Mouse (Mus musculus): ENCODE results near the gene Gm49405.

The Gm49405 gene

DNA sequence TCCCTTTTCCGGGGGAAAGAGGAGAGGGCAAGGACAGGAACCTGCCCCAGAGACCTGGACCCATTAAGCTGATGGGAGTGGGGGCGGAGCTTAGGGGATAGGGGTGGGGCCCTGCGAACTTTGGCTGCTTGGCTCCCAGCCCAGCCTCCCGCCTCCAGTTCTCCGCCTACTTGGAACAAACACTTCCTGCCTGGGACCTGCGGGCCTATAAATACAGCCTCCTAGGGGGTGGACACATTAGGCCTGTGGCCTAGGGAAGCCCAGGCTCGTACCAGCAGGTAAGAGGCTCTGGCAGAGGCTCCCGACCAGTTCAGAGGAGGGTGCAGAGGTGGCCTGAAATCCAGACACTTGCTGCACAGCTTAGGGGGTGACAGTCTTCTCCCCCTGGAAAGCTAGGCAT lies 14.1 kb upstream of the Gm49405 start, which contains the start of gene Acy3:
Gene Acy3 (plus strand): TSS at position 237 of the 400 bp plus-strand sequence.
- CTCF ChIA-PET, result interaction anchor here (1.7 kb wide), 1 partner anchor 9 kb away, joined by 3 read pairs; no protein-coding TSS in a partner anchor

- CTCF ChIA-PET, result interaction anchor here (1.1 kb wide), 1 partner anchor 64 kb away, joined by 4 read pairs; no protein-coding TSS in a partner anchor
Measured at GRCm38 (mm10) chr19:3988066-3988465, 12.4 kb upstream of the Gm49405 start.

- CTCF ChIA-PET, result no interaction called here
Measured at GRCm38 (mm10) chr19:3988750-3989149, 11.7 kb upstream of the Gm49405 start.

GRCm38 (mm10) chr19:3990804-3991203 lies 9.6 kb upstream of the Gm49405 start:
- CTCF ChIA-PET, result interaction anchor here (0.9 kb wide), 1 partner anchor 10 kb away, joined by 3 read pairs; no protein-coding TSS in a partner anchor

- CTCF ChIA-PET, result no interaction called here
Measured at GRCm38 (mm10) chr19:3991562-3991961, 8.9 kb upstream of the Gm49405 start.

DNA sequence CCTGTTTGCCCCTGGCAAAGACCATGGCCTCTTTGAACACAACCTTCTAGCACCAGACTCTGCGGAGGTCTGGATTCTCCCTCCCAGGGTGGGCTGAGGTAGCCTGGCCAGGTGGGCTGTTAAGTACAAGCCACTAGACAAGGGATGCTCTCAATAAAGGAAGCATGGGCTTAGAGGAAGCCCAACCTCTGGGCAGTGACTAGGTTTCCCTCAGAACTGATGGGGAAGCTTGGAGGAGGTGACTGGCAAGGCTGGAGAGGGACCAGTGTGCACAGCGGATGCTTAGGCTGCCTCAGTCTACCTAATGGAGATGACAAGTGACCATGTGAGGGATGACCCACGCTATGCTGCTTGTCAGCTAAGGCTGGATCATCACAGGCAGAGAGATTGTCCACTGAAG lies 8.5 kb upstream of the Gm49405 start:
- CTCF ChIA-PET, result no interaction called here

GRCm38 (mm10) chr19:3992416-3992815 lies 8.0 kb upstream of the Gm49405 start, which contains the start of gene Tbx10:
Gene Tbx10, plus strand, starts transcription at chr19:3992752.
- CTCF ChIA-PET, result no interaction called here

DNA sequence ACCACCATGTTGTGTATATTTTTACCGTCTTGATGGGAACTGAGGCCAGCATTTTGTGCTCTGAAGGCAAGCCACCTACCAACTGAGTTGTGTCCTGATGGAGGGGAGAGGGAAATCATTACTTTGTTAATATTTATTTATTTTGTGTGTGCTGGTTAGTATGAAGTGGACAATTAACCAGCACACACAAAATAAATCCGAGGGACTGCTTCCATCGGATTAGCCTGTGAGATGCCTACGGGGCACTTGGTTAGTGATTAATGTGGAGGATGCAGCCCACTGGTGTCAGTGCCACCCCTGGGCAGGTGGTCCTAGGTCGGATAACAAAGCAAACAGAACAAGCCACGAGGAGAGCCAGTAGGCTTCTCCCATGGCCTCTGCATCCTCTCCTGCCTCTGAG lies 5.5 kb upstream of the Gm49405 start:
- CTCF ChIA-PET, result interaction anchor here (0.7 kb wide), 1 partner anchor 90 kb away, joined by 7 read pairs; no protein-coding TSS in a partner anchor

- CTCF ChIA-PET, result interaction anchor here (0.7 to 1.1 kb wide), 2 partner anchors 9 to 91 kb away, joined by 3 to 7 read pairs; partner anchors contain the start of gene Acy3
Measured at GRCm38 (mm10) chr19:3995505-3995904, 4.9 kb upstream of the Gm49405 start.

- CTCF ChIA-PET, result interaction anchor here (1.1 kb wide), 1 partner anchor 10 kb away, joined by 3 read pairs; the partner anchor contains the start of gene Acy3
Measured at GRCm38 (mm10) chr19:3996106-3996505, 4.3 kb upstream of the Gm49405 start.

- CTCF ChIA-PET, result no interaction called here
Measured at GRCm38 (mm10) chr19:3996747-3997146, 3.7 kb upstream of the Gm49405 start.

DNA sequence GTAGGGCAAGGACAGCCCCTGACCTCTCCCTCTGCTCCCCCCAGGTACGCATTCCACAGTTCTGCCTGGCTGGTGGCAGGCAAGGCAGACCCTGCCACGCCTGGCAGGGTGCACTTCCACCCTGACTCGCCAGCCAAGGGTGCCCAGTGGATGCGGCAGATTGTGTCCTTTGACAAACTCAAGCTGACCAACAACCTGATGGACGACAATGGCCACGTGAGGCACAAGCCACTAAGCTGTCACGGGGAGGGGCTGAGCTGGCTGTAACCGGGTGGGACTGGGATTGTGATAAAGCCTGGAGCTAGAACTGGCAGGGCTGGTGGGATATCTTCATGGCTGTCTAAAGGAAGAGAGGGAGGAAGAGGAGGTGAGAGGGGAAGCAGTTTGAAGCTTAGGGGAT lies 3.2 kb upstream of the Gm49405 start:
- CTCF ChIA-PET, result no interaction called here

- CTCF ChIA-PET, result no interaction called here
Measured at GRCm38 (mm10) chr19:3998335-3998734, 2.1 kb upstream of the Gm49405 start.

DNA sequence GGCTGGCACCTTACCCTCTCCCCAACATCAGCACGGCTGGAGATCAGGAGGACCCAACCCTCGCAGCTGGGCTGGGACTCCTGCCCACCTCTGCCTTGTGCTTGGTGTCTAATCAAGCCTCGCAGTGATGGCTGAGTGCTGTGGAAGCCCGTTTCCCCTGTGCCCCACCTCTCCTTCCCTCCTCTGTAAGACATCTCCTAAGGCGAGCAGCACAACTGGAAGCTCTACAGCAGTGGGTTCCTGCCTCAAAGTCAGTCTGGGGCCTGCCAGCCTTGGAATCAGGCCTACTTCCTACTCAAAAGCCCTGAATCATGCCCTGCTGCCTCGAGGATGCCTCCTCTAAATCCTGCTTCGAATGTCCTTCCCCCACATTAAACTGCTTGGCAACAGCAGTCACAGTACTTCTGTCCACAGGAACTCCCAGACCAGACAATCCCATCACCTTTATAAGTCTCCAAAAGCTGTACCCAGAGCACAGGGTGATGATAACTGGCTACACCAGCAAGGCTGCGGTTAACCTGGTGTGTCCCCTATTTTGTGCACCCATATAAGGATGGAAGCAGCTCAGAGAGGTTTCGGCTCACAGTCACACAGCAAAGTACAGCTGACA lies 1.2 kb upstream of the Gm49405 start:
- CTCF ChIA-PET, result no interaction called here

- CTCF ChIA-PET, result interaction anchor here (0.6 to 1.4 kb wide), 3 partner anchors 10 to 180 kb away, joined by 4 to 7 read pairs (median 4); no protein-coding TSS in a partner anchor
Measured at GRCm38 (mm10) chr19:4000949-4001525, 611 bp downstream of the Gm49405 start.

GRCm38 (mm10) chr19:4001752-4002151 lies 1.3 kb downstream of the Gm49405 start:
- CTCF ChIA-PET, result interaction anchor here (0.6 kb wide), 1 partner anchor 179 kb away, joined by 4 read pairs; no protein-coding TSS in a partner anchor

DNA sequence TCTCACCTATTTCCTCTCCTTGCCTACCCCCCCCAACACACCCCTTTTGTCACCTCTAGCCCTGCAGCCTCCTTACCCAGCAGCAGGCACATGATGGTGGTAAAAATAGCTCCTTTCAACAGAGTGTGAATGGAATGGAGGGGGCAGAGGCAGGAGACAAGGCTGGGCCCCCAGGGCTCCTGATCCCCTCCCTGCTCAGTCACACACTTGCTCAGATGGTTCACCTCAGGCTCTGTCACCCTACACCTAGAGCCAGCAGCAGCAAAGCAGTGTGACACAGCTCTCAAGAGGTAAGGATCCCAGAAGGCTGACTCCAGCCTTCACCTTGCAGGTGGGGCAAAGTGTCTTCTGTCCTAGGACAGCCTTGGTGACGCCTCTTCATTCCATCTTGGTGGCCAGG lies 2.7 kb downstream of the Gm49405 start, which contains the start of gene Doc2g:
Gene Doc2g (plus strand): TSS at position 202 of the 400 bp plus-strand sequence.
- CTCF ChIA-PET, result no interaction called here

DNA sequence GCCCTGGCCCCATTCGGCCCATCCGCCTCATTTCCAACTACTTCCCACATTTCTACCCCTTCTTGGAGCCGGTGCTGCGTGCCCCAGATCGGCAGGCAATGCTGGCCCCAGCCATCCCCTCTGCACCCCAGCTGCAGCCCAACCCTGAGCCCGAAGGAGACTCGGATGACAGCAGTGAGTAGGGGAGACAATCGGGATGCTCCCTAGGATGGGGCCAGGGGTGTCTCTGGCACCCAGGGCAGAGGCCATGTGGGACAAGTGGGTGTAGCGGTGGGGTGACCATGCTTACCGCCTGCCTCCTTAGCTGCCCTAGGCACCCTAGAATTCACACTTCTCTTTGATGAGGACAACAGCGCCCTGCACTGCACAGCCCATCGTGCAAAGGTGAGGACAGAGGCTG lies 3.2 kb downstream of the Gm49405 start:
- CTCF ChIA-PET, result no interaction called here

- CTCF ChIA-PET, result interaction anchor here (0.5 kb wide), 1 partner anchor 11 kb away, joined by 3 read pairs; no protein-coding TSS in a partner anchor
Measured at GRCm38 (mm10) chr19:4004331-4004730, 3.9 kb downstream of the Gm49405 start.

GRCm38 (mm10) chr19:4005091-4005490 lies 4.7 kb downstream of the Gm49405 start:
- CTCF ChIA-PET, result no interaction called here

DNA sequence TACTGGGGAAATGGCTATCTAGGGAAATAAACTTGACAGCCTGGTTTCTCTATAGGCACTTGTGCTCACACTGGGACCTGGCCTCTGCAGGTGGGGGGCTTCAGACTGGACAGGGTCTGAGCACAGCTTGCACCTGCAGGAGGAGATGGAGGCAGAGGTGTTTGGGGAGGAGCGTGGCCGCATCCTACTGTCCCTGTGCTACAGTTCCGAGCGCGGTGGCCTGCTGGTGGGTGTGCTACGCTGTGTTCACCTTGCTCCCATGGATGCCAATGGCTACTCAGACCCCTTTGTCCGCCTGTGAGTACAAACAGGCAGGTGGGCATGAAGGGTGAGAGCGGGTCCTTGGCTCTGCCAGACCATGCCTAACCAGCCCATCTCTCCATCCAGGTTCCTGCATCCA lies 5.5 kb downstream of the Gm49405 start:
- CTCF ChIA-PET, result no interaction called here

- CTCF ChIA-PET, result interaction anchor here (1.5 kb wide), 1 partner anchor 11 kb away, joined by 7 read pairs; the partner anchor contains the start of genes Gm49405 and Nudt8
Measured at GRCm38 (mm10) chr19:4011086-4011485, 10.7 kb downstream of the Gm49405 start.

Data from spleen, embryonic (tissue).